Mouse (Mus musculus): ENCODE results near the gene 4933407L21Rik. TPM values are rescaled to one million over a fixed set of nuclear protein-coding genes. Genes with fewer than 3 reads are reported as not detected.
A peak's percentile ranks its signal among the peaks of the same experiment; 100 is the strongest.
"Not testable (repeated sequence)": the region's sequence is repeated elsewhere in the genome, so short reads cannot be mapped to it uniquely, and the experiment has no call there.

Gene 4933407L21Rik
- polyA plus RNA-seq, 1 experiment: 0.06 TPM

- H3K4me3 ChIP-seq (ENCODE audit: insufficient read depth, low read depth, low read length): no peak overlapping the region
- H3K36me3 ChIP-seq (ENCODE audit: control insufficient read depth, insufficient read depth, low read length): no peaks in the 10 kb centered on the region
- TF ChIP-seq POLR2A (IDR thresholded peaks at IDR 0.05; ENCODE audit: low read depth, low read length) (no peak), CTCF (conservative IDR thresholded peaks at IDR 0.05; ENCODE audit: insufficient read depth, insufficient read length, low read depth, low read length) (no peak)
- no peak overlapping the region for H3K27ac ChIP-seq (ENCODE audit: insufficient read depth, low read depth, low read length)
- DNase-seq: peak; percentile 69
- H3K27me3 ChIP-seq (replicated peaks; ENCODE audit: control insufficient read depth, insufficient read depth, low read length): no peaks in the 10 kb centered on the region
- no peaks in the 10 kb centered on the region for H3K4me1 ChIP-seq (ENCODE audit: control insufficient read depth, insufficient read depth, low read length)
- WGBS: 48% methylated on average over 7 of the region's 7 CpGs
Measured at GRCm38 (mm10) chr1:85981738-85982357, 53.6 kb downstream of the 4933407L21Rik start.

GRCm38 (mm10) chr1:85985784-85986183 lies 57.5 kb downstream of the 4933407L21Rik start:
- Histone ChIP-seq H3K4me3 (ENCODE audit: insufficient read depth, low read depth, low read length) (no peak overlapping the region), H3K4me1 (ENCODE audit: control insufficient read depth, insufficient read depth, low read length) (no peaks in the 10 kb centered on the region), H3K27me3 (replicated peaks; ENCODE audit: control insufficient read depth, insufficient read depth, low read length) (no peaks in the 10 kb centered on the region), H3K36me3 (ENCODE audit: control insufficient read depth, insufficient read depth, low read length) (no peaks in the 10 kb centered on the region), H3K27ac (ENCODE audit: insufficient read depth, low read depth, low read length) (no peak overlapping the region)
- 86% methylated on average over 3 of the region's 3 CpGs for WGBS
- TF ChIP-seq CTCF (conservative IDR thresholded peaks at IDR 0.05; ENCODE audit: insufficient read depth, insufficient read length, low read depth, low read length): no peak
- no peak for TF ChIP-seq POLR2A (IDR thresholded peaks at IDR 0.05; ENCODE audit: low read depth, low read length)
- no peak for DNase-seq

GRCm38 (mm10) chr1:85988351-85988750 lies 60.1 kb downstream of the 4933407L21Rik start:
- 76% methylated on average over 4 of the region's 4 CpGs for WGBS
- no peaks in the 10 kb centered on the region for H3K36me3 ChIP-seq (ENCODE audit: control insufficient read depth, insufficient read depth, low read length)
- no peak overlapping the region for H3K27ac ChIP-seq (ENCODE audit: insufficient read depth, low read depth, low read length)
- H3K4me1 ChIP-seq (ENCODE audit: control insufficient read depth, insufficient read depth, low read length): no peaks in the 10 kb centered on the region
- H3K27me3 ChIP-seq (replicated peaks; ENCODE audit: control insufficient read depth, insufficient read depth, low read length): no peaks in the 10 kb centered on the region
- H3K4me3 ChIP-seq (ENCODE audit: insufficient read depth, low read depth, low read length): no peak overlapping the region
- no peak for DNase-seq
- TF ChIP-seq CTCF (conservative IDR thresholded peaks at IDR 0.05; ENCODE audit: insufficient read depth, insufficient read length, low read depth, low read length): no peak
- no peak for TF ChIP-seq POLR2A (IDR thresholded peaks at IDR 0.05; ENCODE audit: low read depth, low read length)

GRCm38 (mm10) chr1:85988882-85989281 lies 60.6 kb downstream of the 4933407L21Rik start:
- not testable (repeated sequence) for H3K4me1 ChIP-seq (ENCODE audit: control insufficient read depth, insufficient read depth, low read length); H3K27ac ChIP-seq (ENCODE audit: insufficient read depth, low read depth, low read length); DNase-seq; H3K27me3 ChIP-seq (replicated peaks; ENCODE audit: control insufficient read depth, insufficient read depth, low read length); H3K4me3 ChIP-seq (ENCODE audit: insufficient read depth, low read depth, low read length); H3K36me3 ChIP-seq (ENCODE audit: control insufficient read depth, insufficient read depth, low read length)
- WGBS: 74% methylated on average over 4 of the region's 4 CpGs

Other genes starting within 250 kb of the 4933407L21Rik start
- gene A630001G21Rik, start 149.8 kb upstream of the 4933407L21Rik start, polyA plus RNA-seq (2012; rRNA removed): 1.2 and 2.5 TPM in 2 replicates
- gene Cab39, start 135.0 kb upstream of the 4933407L21Rik start, polyA plus RNA-seq (2012; rRNA removed): 38.1 and 41.8 TPM in 2 replicates
- gene Itm2c, start 34.2 kb upstream of the 4933407L21Rik start, polyA plus RNA-seq (2012; rRNA removed): 166 and 198 TPM in 2 replicates
- 0.03 TPM in 1 of 2 replicates, not detected in the other for gene Gpr55, start 32.5 kb downstream of the 4933407L21Rik start, polyA plus RNA-seq (2012; rRNA removed)
- 0.33 and 0.39 TPM in 2 replicates for gene Spata3, start 88.3 kb downstream of the 4933407L21Rik start, polyA plus RNA-seq (2012; rRNA removed)
- 0.13 and 0.20 TPM in 2 replicates for gene 2810459M11Rik, start 117.4 kb downstream of the 4933407L21Rik start, polyA plus RNA-seq (2012; rRNA removed)
- gene Psmd1, start 135.9 kb downstream of the 4933407L21Rik start, polyA plus RNA-seq (2012; rRNA removed): 61.2 and 64.4 TPM in 2 replicates
- 0.33 and 0.71 TPM in 2 replicates for gene Htr2b, start 183.5 kb downstream of the 4933407L21Rik start, polyA plus RNA-seq (2012; rRNA removed)
- gene Gm21972, start 205.2 kb downstream of the 4933407L21Rik start, polyA plus RNA-seq (2012; rRNA removed): not detected in 2 replicates
- gene Armc9, start 226.3 kb downstream of the 4933407L21Rik start, polyA plus RNA-seq (2012; rRNA removed): 7.1 and 7.4 TPM in 2 replicates

Data from kidney, adult 2 months (tissue).